Mouse (Mus musculus) lung, embryonic 16.5 days (tissue): ENCODE data around the gene Abcb5. TPM values are rescaled to one million over a fixed set of nuclear protein-coding genes. Genes with fewer than 3 reads are reported as not detected.

Experiments used
- ATAC-seq: fragments of 200-750 bp; cut with Nextera tagmentation; 2 replicates; pipeline ENCODE4 v1.8.0; 2017; ENCODE audit warnings: low read depth, mild to moderate bottlenecking, moderate library complexity
- H3K27ac ChIP-seq: fragments of 300-500 bp; sonication (generic); 2 replicates; pipeline ENCODE4 v1.5.1; 2014; ENCODE audit warnings: mild to moderate bottlenecking, control low read depth, low read length
- H3K27me3 ChIP-seq: fragments of 300-500 bp; sonication (generic); 2 replicates; pipeline ENCODE4 v1.6.1; 2014; ENCODE audit warnings: low read depth, low read length, mixed read lengths; ENCODE audit not compliant: control insufficient read depth, insufficient read depth
- H3K36me3 ChIP-seq: fragments of 300-500 bp; sonication (generic); 2 replicates; pipeline ENCODE4 v1.6.1; 2014; ENCODE audit warnings: low read length; ENCODE audit not compliant: control insufficient read depth, insufficient read depth
- H3K4me1 ChIP-seq: fragments of 300-500 bp; sonication (generic); replicated peaks from 2 replicates; pipeline ENCODE4 v1.6.1; 2014; ENCODE audit warnings: low read length, mixed read lengths; ENCODE audit not compliant: control insufficient read depth, insufficient read depth
- H3K4me2 ChIP-seq: fragments of 300-500 bp; sonication (generic); 2 replicates; pipeline ENCODE4 v1.6.1; 2014; ENCODE audit warnings: low read depth, low read length, control low read depth
- H3K4me3 ChIP-seq: fragments of 300-500 bp; sonication (generic); 2 replicates; pipeline ENCODE4 v1.5.1; 2014; ENCODE audit warnings: mild to moderate bottlenecking, low read length, control low read depth
- H3K9ac ChIP-seq: fragments of 300-500 bp; sonication (generic); 2 replicates; pipeline ENCODE4 v1.6.1; 2014; ENCODE audit warnings: low read length, control low read depth
- H3K9me3 ChIP-seq: fragments of 300-500 bp; sonication (generic); 2 replicates; pipeline ENCODE4 v1.6.1; 2016; ENCODE audit warnings: low read length; ENCODE audit not compliant: control insufficient read depth
- WGBS: fragments of 180-500 bp; shearing (Covaris S2); extraction: QIAGEN DNeasy Blood & Tissue Kit; methylation state at CpG from one replicate; pipeline ENCODE4 v1.1.7; 2014; 5-methylcytosine and 5-hydroxymethylcytosine counted together
- polyA plus RNA-seq: library from polyadenylated mRNA; unstranded; fragments of >200 nt; fragmentation: Nextera tagmentation; extraction: Ambion mirVana; gene quantifications from 2 replicates; pipeline ENCODE4 v1.2.1, GENCODE M21; 2015

Gene Abcb5
- polyA plus RNA-seq, 1 experiment from 2014 or later, result not detected

DNA sequence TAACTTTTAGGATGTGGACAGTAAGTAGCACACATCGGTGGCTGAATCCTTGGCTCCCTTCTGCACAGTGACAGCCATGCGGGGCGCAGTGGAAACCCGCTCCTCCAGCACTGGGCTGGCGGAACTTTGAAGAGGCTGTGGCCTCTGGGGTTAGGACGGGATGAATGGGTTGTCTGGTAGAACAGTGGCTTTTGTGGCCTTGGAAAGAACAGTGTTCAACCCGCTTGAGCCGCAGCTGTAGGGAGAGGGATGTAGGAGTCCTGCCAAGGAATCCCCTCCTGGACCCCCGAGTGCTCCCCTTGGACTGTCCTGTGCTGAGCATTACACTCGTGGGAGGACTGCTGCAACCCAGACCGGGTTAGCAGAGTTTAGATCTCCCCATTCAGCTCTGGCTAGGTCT, 116.2 kb downstream of the Abcb5 start:
- Histone ChIP-seq H3K4me1 (peaks cover 22% of the 10 kb centered on the region), H3K27ac (no peak overlapping the region), H3K27me3 (peaks cover 80% of the 10 kb centered on the region), H3K4me3 (no peak overlapping the region), H3K9ac (no peak overlapping the region), H3K4me2 (no peak overlapping the region), H3K9me3 (no peaks in the 10 kb centered on the region), H3K36me3 (no peaks in the 10 kb centered on the region)
- ATAC-seq, result no peak
- WGBS, result under 1% methylated on average over 11 of the region's 11 CpGs

DNA sequence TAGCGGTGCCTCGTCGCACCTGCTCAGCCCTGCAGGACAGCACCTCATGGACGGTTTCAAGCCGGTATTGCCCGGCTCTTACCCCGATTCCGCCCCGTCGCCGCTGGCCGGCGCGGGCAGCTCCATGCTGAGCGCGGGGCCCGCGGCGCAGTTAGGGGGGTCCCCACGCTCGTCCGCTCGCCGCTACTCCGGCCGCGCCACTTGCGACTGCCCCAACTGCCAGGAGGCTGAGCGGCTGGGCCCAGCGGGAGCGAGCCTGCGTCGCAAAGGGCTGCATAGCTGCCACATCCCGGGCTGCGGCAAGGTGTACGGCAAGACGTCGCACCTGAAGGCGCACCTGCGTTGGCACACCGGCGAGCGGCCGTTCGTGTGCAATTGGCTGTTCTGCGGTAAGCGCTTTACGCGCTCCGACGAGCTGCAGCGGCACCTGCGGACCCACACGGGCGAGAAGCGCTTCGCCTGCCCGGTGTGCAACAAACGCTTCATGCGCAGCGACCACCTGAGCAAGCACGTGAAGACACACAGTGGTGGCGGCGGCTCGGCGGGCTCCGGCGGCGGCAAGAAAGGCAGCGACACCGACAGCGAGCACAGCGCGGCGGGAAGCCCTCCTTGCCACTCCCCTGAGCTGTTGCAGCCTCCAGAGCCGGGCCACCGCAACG, 116.9 kb downstream of the Abcb5 start:
- Histone ChIP-seq H3K9me3 (no peaks in the 10 kb centered on the region), H3K4me1 (peaks cover 20% of the 10 kb centered on the region), H3K9ac (no peak overlapping the region), H3K4me3 (peak overlapping the region; percentile 33; the same call in 1 of the 2 replicates), H3K27ac (no peak overlapping the region), H3K4me2 (peak overlapping the region; percentile 55; the same call in 1 of the 2 replicates), H3K36me3 (no peaks in the 10 kb centered on the region), H3K27me3 (peaks cover 83% of the 10 kb centered on the region)
- peak; percentile 37 for ATAC-seq
- WGBS, result under 1% methylated on average over 69 of the region's 78 CpGs

DNA sequence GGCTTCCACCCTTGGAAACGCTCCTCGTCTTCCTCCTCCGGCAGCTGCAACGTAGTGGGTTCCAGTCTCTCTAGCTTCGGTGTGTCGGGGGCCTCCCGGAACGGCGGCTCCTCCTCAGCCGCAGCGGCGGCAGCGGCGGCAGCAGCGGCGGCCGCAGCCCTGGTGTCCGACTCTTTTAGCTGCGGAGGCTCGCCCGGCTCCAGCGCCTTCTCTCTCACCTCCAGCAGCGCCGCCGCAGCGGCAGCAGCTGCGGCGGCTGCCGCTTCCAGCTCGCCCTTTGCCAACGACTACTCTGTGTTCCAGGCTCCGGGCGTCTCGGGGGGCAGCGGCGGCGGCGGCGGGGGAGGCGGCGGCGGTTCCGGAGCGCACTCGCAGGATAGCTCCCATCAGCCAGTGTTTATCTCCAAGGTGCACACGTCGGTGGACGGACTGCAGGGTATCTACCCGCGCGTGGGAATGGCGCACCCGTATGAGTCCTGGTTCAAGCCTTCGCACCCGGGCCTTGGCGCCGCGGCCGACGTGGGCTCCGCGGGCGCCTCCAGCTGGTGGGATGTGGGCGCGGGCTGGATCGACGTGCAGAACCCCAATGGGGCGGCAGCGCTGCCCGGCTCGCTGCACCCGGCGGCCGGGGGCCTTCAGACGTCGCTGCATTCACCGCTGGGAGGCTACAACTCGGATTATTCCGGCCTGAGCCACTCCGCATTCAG, 117.6 kb downstream of the Abcb5 start:
- H3K9me3 ChIP-seq, result no peaks in the 10 kb centered on the region
- no peak overlapping the region for H3K27ac ChIP-seq
- H3K4me3 ChIP-seq, result peak overlapping the region; percentile 33
- H3K27me3 ChIP-seq, result peaks cover 85% of the 10 kb centered on the region
- H3K9ac ChIP-seq, result no peak overlapping the region
- H3K4me2 ChIP-seq, result peak overlapping the region; percentile 55
- WGBS, result under 1% methylated on average over 80 of the region's 80 CpGs
- peaks cover 18% of the 10 kb centered on the region for H3K4me1 ChIP-seq
- peak; percentile 30 for ATAC-seq
- H3K36me3 ChIP-seq, result no peaks in the 10 kb centered on the region

DNA sequence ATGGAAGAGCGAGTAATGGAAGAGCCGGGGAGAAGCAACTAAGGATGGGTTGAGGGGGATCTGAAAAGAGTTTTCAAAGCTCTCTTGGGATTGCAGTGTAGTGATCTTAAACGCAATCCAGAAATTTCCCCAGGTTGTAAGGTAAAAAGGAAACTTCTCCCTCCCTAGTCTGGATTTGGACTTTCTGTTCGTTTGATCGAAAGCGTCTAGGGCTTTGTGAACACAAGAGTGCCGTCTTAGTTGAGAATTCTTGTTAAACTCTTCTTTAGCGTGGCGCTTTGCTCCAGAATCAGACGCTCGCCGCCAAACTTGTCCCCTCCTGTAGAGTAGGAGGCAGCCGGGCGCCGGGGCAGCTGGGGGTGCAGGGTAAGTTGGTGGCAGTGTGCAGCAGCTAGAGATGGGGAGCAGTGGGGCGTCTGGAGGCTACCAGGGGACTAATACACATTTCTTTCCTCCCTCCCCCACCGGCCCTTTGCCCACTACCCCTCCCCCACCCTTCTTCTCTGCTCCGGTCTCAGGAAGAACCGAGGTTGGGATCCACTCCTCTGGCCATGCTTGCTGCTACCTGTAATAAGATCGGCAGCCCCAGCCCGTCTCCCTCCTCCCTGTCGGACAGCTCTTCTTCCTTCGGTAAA, 118.2 kb downstream of the Abcb5 start:
- no peak overlapping the region for H3K27ac ChIP-seq
- H3K9ac ChIP-seq, result no peak overlapping the region
- H3K4me2 ChIP-seq, result peak overlapping the region; percentile 55
- peaks cover 85% of the 10 kb centered on the region for H3K27me3 ChIP-seq
- no peak for ATAC-seq
- WGBS, result under 1% methylated on average over 23 of the region's 23 CpGs
- H3K4me1 ChIP-seq, result peaks cover 18% of the 10 kb centered on the region
- H3K9me3 ChIP-seq, result no peaks in the 10 kb centered on the region
- no peaks in the 10 kb centered on the region for H3K36me3 ChIP-seq
- H3K4me3 ChIP-seq, result peak overlapping the region; percentile 33

DNA sequence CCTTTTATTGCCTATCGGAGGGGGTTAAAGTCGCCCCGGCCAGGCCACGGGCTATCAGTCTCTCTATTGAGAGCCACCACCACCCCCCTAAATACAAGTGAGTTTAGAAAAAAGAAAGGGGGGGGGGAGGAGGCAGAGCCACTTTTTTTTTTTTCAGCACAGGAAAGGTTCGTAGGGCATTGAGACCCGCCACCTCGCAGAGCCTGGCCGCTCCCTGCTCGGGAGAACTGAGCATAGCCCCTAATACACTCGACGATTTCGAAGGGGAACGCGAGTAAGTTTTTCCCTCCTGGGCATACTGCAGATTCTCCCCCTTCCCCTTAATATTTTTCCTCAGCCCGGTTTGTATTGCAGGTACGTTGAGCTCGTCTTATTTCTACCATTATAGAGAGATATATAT, 118.8 kb downstream of the Abcb5 start:
- Histone ChIP-seq H3K9me3 (no peaks in the 10 kb centered on the region), H3K9ac (no peak overlapping the region), H3K4me1 (peaks cover 18% of the 10 kb centered on the region), H3K36me3 (no peaks in the 10 kb centered on the region), H3K4me3 (peak overlapping the region; percentile 55), H3K4me2 (peak overlapping the region; percentile 84), H3K27me3 (peaks cover 86% of the 10 kb centered on the region), H3K27ac (no peak overlapping the region)
- ATAC-seq, result no peak
- WGBS, result under 1% methylated on average over 17 of the region's 17 CpGs

DNA sequence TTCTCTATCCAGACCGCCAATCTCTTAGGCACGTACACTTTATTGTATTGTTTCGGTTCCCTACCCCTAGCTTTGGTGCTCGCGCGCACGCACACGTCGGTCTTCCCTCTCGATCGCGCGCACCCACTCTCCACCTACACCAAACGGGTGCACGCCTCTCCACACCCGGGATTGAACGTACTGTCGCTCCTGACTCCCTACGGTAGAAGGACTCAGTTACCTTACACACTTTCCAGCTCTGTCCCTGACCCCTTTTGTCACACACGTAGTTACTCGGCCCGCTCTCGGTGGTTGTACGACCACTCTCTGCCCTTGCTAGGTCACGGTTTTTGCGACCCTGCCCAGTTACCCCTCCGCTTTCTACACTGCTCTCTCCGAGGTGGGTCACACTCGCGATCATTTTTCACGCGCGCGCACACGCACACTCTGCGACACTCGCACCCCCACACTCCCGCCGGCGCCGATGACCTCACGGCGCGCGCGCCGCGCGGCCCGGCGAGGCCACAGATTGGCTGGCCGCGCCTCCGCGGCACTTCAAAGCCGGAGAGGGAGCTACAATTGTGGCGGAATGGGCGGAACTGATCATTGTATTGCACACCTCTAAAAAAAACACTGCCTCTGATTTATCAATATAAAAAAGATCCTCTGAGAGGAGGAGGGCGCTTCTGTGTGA, 119.4 kb downstream of the Abcb5 start:
- under 1% methylated on average over 59 of the region's 59 CpGs for WGBS
- Histone ChIP-seq H3K36me3 (no peaks in the 10 kb centered on the region), H3K9me3 (no peaks in the 10 kb centered on the region), H3K9ac (peak overlapping the region; percentile 30; the same call in 1 of the 2 replicates), H3K27ac (no peak overlapping the region), H3K4me2 (peak overlapping the region; percentile 84), H3K4me1 (peaks cover 18% of the 10 kb centered on the region), H3K4me3 (peak overlapping the region; percentile 55), H3K27me3 (peaks cover 84% of the 10 kb centered on the region)
- ATAC-seq, result peak; percentile 45; the same call in 1 of the 2 replicates

DNA sequence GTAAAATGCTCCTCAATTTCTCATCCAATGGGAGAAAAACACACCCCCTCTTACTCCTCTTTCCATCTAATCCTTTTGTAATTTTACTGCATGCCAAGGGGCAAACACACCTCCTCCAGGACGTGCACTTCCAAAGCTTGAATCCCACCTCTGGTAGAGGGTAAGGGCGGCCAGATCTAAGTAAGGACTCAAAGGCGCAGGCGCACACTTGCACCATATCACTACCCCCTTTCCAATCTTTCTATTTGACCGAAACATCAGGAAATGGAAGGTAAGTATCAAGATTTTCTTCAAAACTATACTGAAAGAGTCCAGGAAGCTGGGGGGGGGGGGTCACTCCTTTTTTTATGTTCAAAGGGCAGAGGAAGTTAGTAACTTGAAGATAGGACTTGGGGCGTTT, 120.0 kb downstream of the Abcb5 start, which contains the start of gene Sp8:
TSS of gene Sp8 (plus strand) at position 109 of the 400 bp plus-strand sequence.
- Histone ChIP-seq H3K27me3 (peaks cover 87% of the 10 kb centered on the region), H3K4me1 (peaks cover 18% of the 10 kb centered on the region), H3K27ac (no peak within 1 kb of the TSS), H3K36me3 (no peaks in the 10 kb centered on the region), H3K9me3 (no peaks in the 10 kb centered on the region), H3K9ac (peak within 1 kb of the TSS; percentile 30; the same call in 1 of the 2 replicates), H3K4me2 (peak within 1 kb of the TSS; percentile 84), H3K4me3 (peak within 1 kb of the TSS; percentile 55)
- WGBS, result 8% methylated on average over 6 of the region's 6 CpGs
- ATAC-seq, result no peak

DNA sequence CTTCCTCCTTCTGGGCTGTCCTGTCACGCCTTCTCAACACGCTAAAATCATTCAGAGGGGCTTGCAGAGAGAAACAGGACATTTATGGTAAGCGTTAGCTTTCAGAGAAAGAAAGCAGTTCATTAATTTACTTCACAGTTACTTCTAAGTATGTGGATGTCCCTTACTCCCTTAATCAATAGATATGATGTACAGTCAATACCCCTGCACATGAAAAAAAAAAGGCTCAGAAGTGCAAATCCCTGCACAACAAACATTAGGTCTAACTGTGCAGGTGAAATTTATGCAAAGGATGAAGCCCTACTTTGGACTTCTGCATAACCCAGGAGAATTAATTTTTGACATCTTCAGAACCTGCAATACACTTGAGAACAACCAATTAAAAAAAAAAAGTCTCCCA, 120.9 kb downstream of the Abcb5 start:
- H3K9me3 ChIP-seq, result no peaks in the 10 kb centered on the region
- no peak overlapping the region for H3K9ac ChIP-seq
- no peak overlapping the region for H3K4me2 ChIP-seq
- H3K27me3 ChIP-seq, result peaks cover 88% of the 10 kb centered on the region
- H3K4me1 ChIP-seq, result peaks cover 18% of the 10 kb centered on the region
- 7% methylated on average over 3 of the region's 3 CpGs for WGBS
- H3K4me3 ChIP-seq, result no peak overlapping the region
- no peak overlapping the region for H3K27ac ChIP-seq
- ATAC-seq, result no peak
- H3K36me3 ChIP-seq, result no peaks in the 10 kb centered on the region

DNA sequence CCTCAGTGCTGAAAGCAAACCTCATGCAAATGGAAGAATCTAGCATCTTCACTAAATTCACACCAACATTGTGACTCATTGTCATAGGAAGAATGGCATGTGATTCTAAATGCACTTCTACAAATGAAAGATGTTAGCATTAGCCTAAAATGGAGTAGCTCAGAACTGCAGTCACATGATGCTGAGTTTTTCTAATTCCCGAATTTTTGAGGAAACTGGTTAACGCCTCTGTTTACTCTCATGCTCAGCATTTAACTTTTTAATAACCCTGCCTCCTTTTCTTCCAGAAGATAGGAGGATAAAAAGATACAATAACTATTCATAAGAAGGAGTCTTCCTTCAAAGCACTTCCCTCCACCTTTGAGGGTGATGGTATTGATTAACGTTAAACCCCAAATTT, 121.4 kb downstream of the Abcb5 start:
- no peaks in the 10 kb centered on the region for H3K36me3 ChIP-seq
- no peak overlapping the region for H3K27ac ChIP-seq
- peaks cover 18% of the 10 kb centered on the region for H3K4me1 ChIP-seq
- no peak overlapping the region for H3K4me2 ChIP-seq
- WGBS, result 9% methylated on average over 3 of the region's 3 CpGs
- no peak overlapping the region for H3K9ac ChIP-seq
- ATAC-seq, result no peak
- no peak overlapping the region for H3K4me3 ChIP-seq
- peaks cover 88% of the 10 kb centered on the region for H3K27me3 ChIP-seq
- no peaks in the 10 kb centered on the region for H3K9me3 ChIP-seq
